Mouse (Mus musculus) G1E (cell line): ENCODE measurements around the gene H2-Ob. TPM values are rescaled to one million over a fixed set of nuclear protein-coding genes. Genes with fewer than 3 reads are reported as not detected.
"Not testable (repeated sequence)": the region's sequence is repeated elsewhere in the genome, so short reads cannot be mapped to it uniquely, and the experiment has no call there.

Source experiments
- ATAC-seq: 2 replicates; pipeline ENCODE4 v1.8.0; 2016; ENCODE audit warnings: mild to moderate bottlenecking; ENCODE audit not compliant: insufficient number of reproducible peaks, poor library complexity, low FRiP score, severe bottlenecking; ENCODE audit errors: extremely low read depth
- DNase-seq: peaks from one replicate; pipeline ENCODE4 v3.0.0; 2012; ENCODE audit warnings: low spot score
- H3K27me3 ChIP-seq: 2 replicates; pipeline ENCODE4 v1.6.1; 2012; ENCODE audit warnings: mild to moderate bottlenecking, low read length, inconsistent platforms; ENCODE audit not compliant: insufficient read depth
- H3K36me3 ChIP-seq: replicated peaks from 2 replicates; pipeline ENCODE3; 2012; ENCODE audit warnings: mild to moderate bottlenecking, inconsistent platforms
- H3K4me1 ChIP-seq: 2 replicates; pipeline ENCODE4 v1.6.1; 2012; ENCODE audit warnings: low read depth, low read length, inconsistent platforms, mixed read lengths; ENCODE audit not compliant: insufficient read depth
- H3K4me3 ChIP-seq: 2 replicates; pipeline ENCODE4 v1.5.1; 2012; ENCODE audit warnings: low read depth, mild to moderate bottlenecking, inconsistent platforms, low read length, moderate library complexity, mixed read lengths
- H3K9me3 ChIP-seq: replicated peaks from 2 replicates; pipeline ENCODE4 v1.6.1; 2012; ENCODE audit warnings: inconsistent platforms
- CTCF ChIP-seq: IDR thresholded peaks from 2 replicates; pipeline ENCODE4 v1.5.1; 2012; ENCODE audit warnings: low read depth, low read length, inconsistent platforms, mixed read lengths
- GATA1 ChIP-seq: IDR thresholded peaks from 2 replicates; pipeline ENCODE4 v1.6.1; 2012; ENCODE audit warnings: borderline replicate concordance, low read length, inconsistent platforms, mixed read lengths
- GATA2 ChIP-seq: IDR thresholded peaks from 2 replicates; pipeline ENCODE4 v1.6.1; 2012; ENCODE audit warnings: low read depth, low read length, inconsistent platforms, borderline replicate concordance
- POLR2AphosphoS5 ChIP-seq: IDR thresholded peaks from 2 replicates; pipeline ENCODE4 v1.6.1; 2012; ENCODE audit warnings: low read depth, low read length, inconsistent platforms; ENCODE audit not compliant: insufficient replicate concordance
- TAL1 ChIP-seq: conservative IDR thresholded peaks from 2 replicates; pipeline ENCODE4 v1.6.1; 2012; ENCODE audit warnings: low read depth, low read length, inconsistent platforms, mixed read lengths
- polyA plus RNA-seq: library from polyadenylated mRNA; stranded (reverse); fragments of >175 nt; gene quantifications from 2 replicates; pipeline ENCODE4 v1.2.3, GENCODE M21; 2012
- total RNA-seq, 2 experiments: library from RNA; stranded (forward) in 1 of 2; stranded (reverse) in 1 of 2; fragments of 200-1000 nt in 1 of 2; fragments of >200 nt in 1 of 2; fragmentation: Nextera tagmentation in 1 of 2; gene quantifications; 2 replicates each; pipeline ENCODE4 v1.2.3; 2014 to 2017

Gene H2-Ob
- total and polyA plus RNA-seq, 3 experiments = 0.11 TPM; not detected in 2

DNA sequence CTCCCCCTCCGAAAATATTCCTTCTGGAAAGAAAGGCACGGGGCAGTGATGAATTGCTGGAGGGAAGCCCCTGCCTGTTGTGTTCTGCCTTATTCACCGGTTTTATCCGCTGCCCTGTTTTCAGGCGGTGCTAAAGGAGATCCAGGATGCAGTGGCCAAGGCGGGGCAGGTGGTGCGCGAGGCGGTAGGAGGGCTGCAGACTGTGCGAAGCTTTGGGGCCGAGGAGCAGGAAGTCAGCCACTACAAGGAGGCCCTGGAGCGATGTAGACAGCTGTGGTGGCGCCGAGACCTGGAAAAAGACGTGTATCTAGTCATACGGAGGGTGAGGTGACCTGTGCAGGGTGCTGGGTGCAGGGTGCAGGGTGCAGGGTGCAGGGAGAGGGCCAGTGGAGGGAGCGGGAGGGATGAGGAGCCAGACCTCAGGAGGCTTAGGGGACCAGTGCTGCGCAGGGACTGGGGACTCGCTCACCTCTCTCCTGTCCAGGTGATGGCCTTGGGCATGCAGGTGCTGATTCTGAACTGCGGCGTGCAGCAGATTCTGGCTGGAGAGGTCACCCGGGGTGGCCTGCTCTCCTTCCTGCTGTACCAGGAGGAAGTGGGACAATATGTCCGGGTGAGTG, 26.8 kb upstream of the H2-Ob start:
- DNase-seq (no peak), ATAC-seq (no peak)
- TF ChIP-seq POLR2AphosphoS5 = no peak
- no peak for TF ChIP-seq GATA2
- TF ChIP-seq CTCF = no peak
- TF ChIP-seq TAL1 = no peak
- TF ChIP-seq GATA1 = no peak
- peaks cover 79% of the 10 kb centered on the region for H3K36me3 ChIP-seq
- peak overlapping the region; percentile 50; the same call in 1 of the 2 replicates for H3K4me3 ChIP-seq
- peaks cover 3% of the 10 kb centered on the region for H3K9me3 ChIP-seq
- no peaks in the 10 kb centered on the region for H3K27me3 ChIP-seq
- H3K4me1 ChIP-seq = peaks cover 64% of the 10 kb centered on the region

DNA sequence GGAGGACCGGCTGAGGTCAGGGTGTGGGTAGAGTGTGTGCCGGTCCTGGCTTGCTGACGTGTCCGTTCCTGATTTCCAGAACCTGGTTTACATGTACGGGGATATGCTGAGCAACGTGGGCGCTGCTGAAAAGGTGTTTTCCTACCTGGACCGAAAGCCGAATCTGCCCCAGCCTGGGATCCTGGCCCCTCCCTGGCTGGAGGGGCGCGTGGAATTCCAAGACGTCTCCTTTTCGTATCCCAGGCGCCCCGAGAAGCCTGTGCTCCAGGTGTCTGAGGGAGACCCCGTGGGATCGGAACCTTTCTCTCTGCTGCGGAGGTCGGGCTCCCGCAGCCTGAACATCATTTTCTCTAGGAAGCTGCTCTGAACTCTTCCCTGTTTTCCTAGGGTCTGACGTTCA, 24.8 kb upstream of the H2-Ob start:
- Histone ChIP-seq H3K4me1 (peaks cover 54% of the 10 kb centered on the region), H3K9me3 (peaks cover 7% of the 10 kb centered on the region), H3K36me3 (peaks cover 82% of the 10 kb centered on the region), H3K4me3 (no peak overlapping the region), H3K27me3 (no peaks in the 10 kb centered on the region)
- TF ChIP-seq TAL1 (no peak), POLR2AphosphoS5 (no peak)
- DNase-seq (no peak), ATAC-seq (no peak)

DNA sequence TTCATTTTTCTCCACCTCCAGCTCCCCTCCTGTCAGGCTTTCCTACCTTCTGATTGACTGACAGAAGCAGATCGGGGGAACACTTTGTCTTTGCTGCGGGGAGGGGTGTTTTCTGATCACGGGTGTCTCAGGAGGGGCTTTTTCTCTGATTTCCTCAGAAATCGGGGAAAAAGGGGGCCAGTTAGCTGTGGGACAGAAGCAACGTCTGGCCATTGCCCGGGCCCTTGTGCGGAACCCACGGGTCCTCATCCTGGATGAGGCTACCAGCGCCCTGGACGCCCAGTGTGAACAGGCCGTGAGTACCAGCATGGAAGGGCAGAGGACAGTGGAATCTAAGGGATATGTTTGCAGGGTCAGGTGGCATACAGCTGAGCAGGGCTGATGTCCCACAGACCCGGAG, 23.5 kb upstream of the H2-Ob start:
- no peak for TF ChIP-seq GATA1
- no peak for TF ChIP-seq GATA2
- no peak for TF ChIP-seq CTCF
- no peak for TF ChIP-seq POLR2AphosphoS5
- TF ChIP-seq TAL1 = no peak
- Histone ChIP-seq H3K36me3 (peaks cover 71% of the 10 kb centered on the region), H3K4me1 (peaks cover 42% of the 10 kb centered on the region), H3K27me3 (no peaks in the 10 kb centered on the region), H3K4me3 (no peak overlapping the region), H3K9me3 (peaks cover 6% of the 10 kb centered on the region; the same call in 1 of the 2 replicates)
- DNase-seq (no peak), ATAC-seq (no peak)

DNA sequence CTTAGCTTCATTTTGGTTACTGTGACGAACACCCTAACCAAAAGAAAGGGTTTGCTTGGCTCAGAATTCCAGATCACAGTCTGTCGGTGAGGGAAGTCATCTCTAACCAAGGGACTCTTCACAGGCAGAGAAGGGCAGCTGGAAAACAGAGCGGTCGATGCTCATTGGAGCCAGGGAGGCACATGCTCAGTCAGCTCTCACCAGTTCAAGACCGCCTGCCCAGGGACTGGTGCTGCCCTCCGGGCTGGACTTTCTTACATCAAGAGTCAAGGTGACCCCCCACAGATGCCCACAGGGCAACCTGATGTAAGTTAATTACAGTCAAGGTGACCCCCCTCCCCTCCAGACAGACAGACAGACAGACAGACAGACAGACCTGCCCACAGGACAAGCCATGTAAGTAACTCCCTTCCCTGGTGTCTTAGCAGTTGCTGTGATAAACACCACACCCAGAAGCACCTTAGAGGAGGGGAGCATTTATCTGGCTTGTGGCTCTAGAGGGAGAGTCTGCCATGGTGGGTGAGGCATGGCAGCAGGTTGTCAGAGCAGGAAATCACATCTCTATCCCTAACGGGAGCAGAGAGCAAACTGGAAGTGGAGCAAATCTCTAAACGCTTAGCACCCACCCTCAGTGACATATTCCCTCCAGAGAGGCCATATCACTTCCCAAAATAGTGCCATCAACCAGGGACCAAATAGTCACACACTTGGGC, 21.3 kb upstream of the H2-Ob start:
- H3K4me1 ChIP-seq = peaks cover 22% of the 10 kb centered on the region
- no peaks in the 10 kb centered on the region for H3K27me3 ChIP-seq
- no peak overlapping the region for H3K4me3 ChIP-seq
- peaks cover 6% of the 10 kb centered on the region; the same call in 1 of the 2 replicates for H3K9me3 ChIP-seq
- DNase-seq = no peak
- TF ChIP-seq CTCF = no peak
- TF ChIP-seq POLR2AphosphoS5 = no peak
- TF ChIP-seq GATA2 = no peak
- TF ChIP-seq TAL1 = no peak
- TF ChIP-seq GATA1 = no peak
- peaks cover 59% of the 10 kb centered on the region for H3K36me3 ChIP-seq
- no peak for ATAC-seq

DNA sequence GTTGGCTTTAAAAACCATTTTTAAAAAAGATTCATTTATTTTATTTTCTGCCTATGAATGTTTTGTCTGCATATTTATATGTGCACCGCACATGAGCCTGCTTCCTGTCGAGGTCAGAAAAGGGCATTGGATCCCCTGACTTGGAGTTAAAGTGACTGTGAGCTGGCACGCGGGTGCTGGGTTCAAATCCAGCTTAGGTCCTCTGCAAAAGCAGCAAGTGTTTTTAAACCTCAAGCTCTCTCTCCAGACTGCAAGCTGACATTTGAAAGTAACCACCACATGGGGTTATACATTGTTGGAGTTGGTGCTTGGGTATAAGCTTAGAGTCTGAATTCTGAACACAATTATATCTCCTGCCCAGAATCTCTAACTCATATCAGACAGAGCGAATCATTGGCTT, 20.7 kb upstream of the H2-Ob start:
- H3K9me3 ChIP-seq = peaks cover 6% of the 10 kb centered on the region; the same call in 1 of the 2 replicates
- no peaks in the 10 kb centered on the region for H3K27me3 ChIP-seq
- ATAC-seq (no peak), DNase-seq (no peak)
- peaks cover 22% of the 10 kb centered on the region for H3K4me1 ChIP-seq
- no peak for TF ChIP-seq GATA1
- TF ChIP-seq CTCF = no peak
- no peak for TF ChIP-seq TAL1
- TF ChIP-seq POLR2AphosphoS5 = no peak
- TF ChIP-seq GATA2 = no peak
- H3K36me3 ChIP-seq = peaks cover 54% of the 10 kb centered on the region
- H3K4me3 ChIP-seq = no peak overlapping the region

DNA sequence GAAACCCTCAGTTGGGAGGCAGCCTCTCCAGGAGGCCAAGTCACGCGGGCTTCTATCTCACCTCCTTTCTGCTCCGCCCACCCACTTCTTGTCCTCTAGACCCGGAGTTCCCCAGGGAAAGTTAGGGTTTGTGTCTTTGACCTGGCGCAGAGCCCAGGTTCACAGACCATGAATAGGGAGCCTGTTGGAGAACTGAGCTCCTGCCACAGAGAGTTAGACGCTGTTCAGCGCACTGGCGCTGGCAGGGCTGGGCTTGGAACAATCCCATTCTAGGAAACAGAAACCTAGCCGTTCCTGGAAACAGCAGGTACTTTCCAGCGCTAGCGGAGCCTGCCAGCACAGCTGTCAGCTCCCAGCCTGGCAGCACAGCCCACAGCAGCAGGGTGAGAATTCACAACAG, 20.0 kb upstream of the H2-Ob start:
- TF ChIP-seq GATA2 = no peak
- no peak for TF ChIP-seq POLR2AphosphoS5
- TF ChIP-seq CTCF = no peak
- no peak for TF ChIP-seq TAL1
- no peak for TF ChIP-seq GATA1
- Histone ChIP-seq H3K27me3 (no peaks in the 10 kb centered on the region), H3K4me3 (no peak overlapping the region; the same call in 1 of the 2 replicates), H3K4me1 (peaks cover 21% of the 10 kb centered on the region), H3K9me3 (peaks cover 6% of the 10 kb centered on the region; the same call in 1 of the 2 replicates), H3K36me3 (peaks cover 48% of the 10 kb centered on the region)
- no peak for ATAC-seq
- peak; percentile 26 for DNase-seq

DNA sequence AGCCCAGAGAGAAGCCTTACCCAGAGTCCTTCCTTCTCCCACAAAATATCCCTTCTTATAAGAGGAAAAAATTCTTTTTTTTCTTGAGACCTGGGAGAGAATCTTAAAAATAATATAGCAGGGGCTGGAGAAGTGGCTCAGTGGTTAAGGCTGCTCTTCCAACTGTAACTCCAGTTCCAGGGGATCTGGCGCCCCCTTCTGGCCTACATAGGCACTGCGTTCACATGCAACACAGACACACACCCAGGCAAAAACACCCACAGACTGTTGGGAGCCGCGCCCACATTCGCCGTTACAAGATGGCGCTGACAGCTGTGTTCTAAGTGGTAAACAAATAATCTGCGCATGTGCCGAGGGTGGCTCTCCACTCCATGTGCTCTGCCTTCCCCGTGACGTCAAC, 19.6 kb upstream of the H2-Ob start:
- peaks cover 44% of the 10 kb centered on the region for H3K36me3 ChIP-seq
- peaks cover 18% of the 10 kb centered on the region for H3K4me1 ChIP-seq
- not testable (repeated sequence) for H3K27me3 ChIP-seq, H3K4me3 ChIP-seq, ATAC-seq, DNase-seq, H3K9me3 ChIP-seq

DNA sequence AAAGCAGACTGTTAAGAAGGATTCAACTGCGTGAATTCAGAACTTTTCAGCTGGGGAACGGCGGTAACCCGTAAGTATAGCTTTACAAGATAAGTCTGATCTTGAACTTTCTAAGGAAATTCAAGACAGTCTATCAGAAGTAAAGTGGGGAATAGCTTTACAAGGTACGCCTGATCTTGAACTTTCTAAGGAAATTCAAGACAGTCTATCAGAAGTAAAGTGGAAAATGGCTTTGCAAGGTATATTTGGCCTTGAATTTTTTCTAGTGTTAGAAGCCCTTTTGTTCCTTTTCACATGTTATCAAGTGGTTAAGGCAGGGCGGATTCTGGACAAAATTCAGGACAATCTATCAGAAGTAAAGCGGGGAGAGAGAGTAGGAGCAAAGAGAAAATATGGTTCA, 18.9 kb upstream of the H2-Ob start:
- ATAC-seq, H3K4me3 ChIP-seq, H3K27me3 ChIP-seq, H3K9me3 ChIP-seq, DNase-seq: not testable (repeated sequence)
- peaks cover 37% of the 10 kb centered on the region for H3K36me3 ChIP-seq
- peaks cover 12% of the 10 kb centered on the region for H3K4me1 ChIP-seq

DNA sequence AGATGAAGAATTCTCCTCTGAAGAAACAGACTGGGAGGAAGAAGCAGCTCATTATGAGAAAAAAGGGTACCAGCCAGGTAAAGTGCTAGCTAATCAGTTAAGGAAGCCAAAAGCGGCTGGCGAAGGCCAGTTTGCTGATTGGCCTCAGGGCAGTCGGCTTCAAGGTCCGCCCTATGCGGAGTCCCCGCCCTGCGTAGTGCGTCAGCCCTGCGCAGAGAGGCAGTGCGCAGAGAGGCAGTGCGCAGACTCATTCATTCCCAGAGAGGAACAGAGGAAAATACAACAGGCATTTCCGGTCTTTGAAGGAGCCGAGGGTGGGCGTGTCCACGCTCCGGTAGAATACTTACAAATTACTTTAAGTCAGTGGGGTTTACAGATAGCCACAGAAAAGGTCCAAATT, 18.3 kb upstream of the H2-Ob start:
- H3K36me3 ChIP-seq = peaks cover 31% of the 10 kb centered on the region
- H3K4me3 ChIP-seq, H3K27me3 ChIP-seq, DNase-seq, ATAC-seq: not testable (repeated sequence)
- H3K4me1 ChIP-seq = peaks cover 12% of the 10 kb centered on the region
- peaks cover 13% of the 10 kb centered on the region for H3K9me3 ChIP-seq
